Mouse (Mus musculus) cerebellum, adult 2 months (tissue): Measurements from ENCODE around the gene Hps4.

Experiments used
- CTCF ChIP-seq: fragments of 200-500 bp; IDR thresholded peaks from 2 replicates; pipeline ENCODE4 v1.5.1; 2011; ENCODE audit warnings: low read depth, mild to moderate bottlenecking, control low read depth, low read length, moderate library complexity, borderline replicate concordance; ENCODE audit not compliant: insufficient read depth
- POLR2A ChIP-seq: fragments of 200-500 bp; IDR thresholded peaks from 2 replicates; pipeline ENCODE4 v1.6.1; 2011; ENCODE audit warnings: low read length, control low read depth, borderline replicate concordance; ENCODE audit not compliant: insufficient read depth

DNA sequence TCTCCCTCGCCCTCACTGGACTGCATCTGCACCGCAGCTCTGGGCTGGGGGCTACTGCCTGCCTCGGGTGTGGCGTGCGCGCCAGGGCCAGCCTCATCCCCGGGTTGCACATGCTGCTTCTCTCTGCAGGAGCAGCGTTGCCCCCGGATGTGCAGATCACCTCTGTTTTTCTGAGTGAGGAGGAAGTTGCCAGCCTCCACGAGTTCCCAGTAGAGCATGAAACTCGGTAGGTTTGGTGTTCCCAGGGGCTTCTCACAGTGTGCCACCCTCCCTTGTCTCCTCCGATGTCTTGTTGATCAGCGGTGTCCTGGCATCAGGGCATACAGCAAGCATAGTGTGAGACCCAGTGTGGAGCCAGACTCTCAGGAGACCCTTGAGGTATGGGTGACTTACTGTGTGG, 26.4 kb downstream of the Hps4 start:
- TF ChIP-seq CTCF (no peak), POLR2A (no peak)
